Mouse (Mus musculus) E14TG2a.4 (cell line): ENCODE measurements at regions not wholly inside any gene's neighbourhood (a gene's known extent, or its start where the extent isn't known, plus 50 kb on each side); places are given as distances from the start of the nearest gene placed in this dataset.

Experiments
- H3K27me3 ChIP-seq: 2 replicates; pipeline ENCODE4 v1.6.1; 2014; ENCODE audit warnings: low read length, control low read depth; ENCODE audit not compliant: insufficient read depth
- H3K36me3 ChIP-seq: 2 replicates; pipeline ENCODE4 v1.6.1; 2014; ENCODE audit warnings: low read length, control low read depth; ENCODE audit not compliant: insufficient read depth
- H3K4me1 ChIP-seq: replicated peaks from 2 replicates; pipeline ENCODE4 v1.6.1; 2014; ENCODE audit warnings: low read depth, low read length, control low read depth
- H3K4me3 ChIP-seq: replicated peaks from 2 replicates; pipeline ENCODE4 v1.5.1; 2014; ENCODE audit warnings: mild to moderate bottlenecking, low read length
- H3K9me3 ChIP-seq: 2 replicates; pipeline ENCODE4 v1.6.1; 2014; ENCODE audit warnings: low read length, control low read depth
- CTCF ChIP-seq: conservative IDR thresholded peaks from 2 replicates; pipeline ENCODE4 v1.5.1; 2014; ENCODE audit warnings: low read length
- NANOG ChIP-seq: IDR thresholded peaks from 2 replicates; pipeline ENCODE4 v1.6.1; 2014; ENCODE audit warnings: borderline replicate concordance, low read length, mixed read lengths
- POU5F1 ChIP-seq: IDR thresholded peaks from 2 replicates; pipeline ENCODE4 v1.6.1; 2014; ENCODE audit warnings: low read length, borderline replicate concordance

DNA sequence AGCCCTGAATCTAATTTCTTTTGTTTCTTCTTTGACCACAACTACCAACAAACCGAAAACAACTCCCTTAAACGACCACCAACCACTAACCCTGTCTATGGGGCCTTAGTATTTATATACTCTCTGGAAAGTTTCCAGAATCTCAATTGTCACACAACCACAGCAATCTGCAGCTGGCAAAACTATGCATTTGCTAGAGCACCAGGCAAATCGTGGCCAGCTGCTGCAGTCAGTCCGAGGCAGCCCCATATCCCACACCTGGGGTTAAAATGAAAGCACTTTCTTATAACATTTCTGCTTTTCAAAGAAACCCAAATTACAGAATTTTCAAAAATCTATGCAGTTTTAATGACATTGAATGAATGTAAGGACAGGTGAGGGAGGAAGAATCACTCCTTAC is 63.8 kb upstream of the Thpo start:
- H3K9me3 ChIP-seq = no peaks in the 10 kb centered on the region
- TF ChIP-seq CTCF (no peak), POU5F1 (no peak), NANOG (no peak)

DNA sequence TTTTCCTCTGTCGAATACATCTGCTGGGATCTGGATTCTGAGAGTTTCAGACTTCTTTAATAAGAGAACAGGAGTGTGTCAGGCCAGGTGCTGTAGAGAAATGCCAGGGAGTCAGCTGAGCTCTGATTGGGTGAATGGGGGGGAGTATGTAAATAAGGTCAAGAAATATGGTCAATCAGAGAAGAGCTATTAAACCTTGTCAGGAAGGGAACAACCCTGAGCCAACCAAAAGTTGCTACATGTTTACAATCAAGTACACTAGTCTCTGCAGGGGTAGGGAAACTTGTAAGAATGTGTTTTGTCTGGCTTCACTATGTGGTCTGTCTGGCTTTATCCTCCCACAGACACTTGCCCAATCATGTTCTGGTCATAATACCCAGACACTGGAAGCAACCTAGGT is 60.4 kb upstream of the Thpo start:
- Histone ChIP-seq H3K4me1 (peaks cover 41% of the 10 kb centered on the region), H3K36me3 (no peaks in the 10 kb centered on the region), H3K27me3 (no peaks in the 10 kb centered on the region), H3K4me3 (no peak overlapping the region), H3K9me3 (no peaks in the 10 kb centered on the region)
- no peak for TF ChIP-seq POU5F1

More for the DNA sequence above, 63.8 kb upstream of the Thpo start:
- no peak overlapping the region for H3K4me3 ChIP-seq
- no peaks in the 10 kb centered on the region for H3K36me3 ChIP-seq
- H3K27me3 ChIP-seq = no peaks in the 10 kb centered on the region
- H3K4me1 ChIP-seq = peaks cover 28% of the 10 kb centered on the region
